Mouse (Mus musculus) cerebellum, postnatal 25 days (tissue): ENCODE data around the gene Porcn.

Experiments used
- DNase-seq, 2 experiments: peaks; one replicate each; pipeline ENCODE4 v3.0.0; 2021; ENCODE audit warnings: mixed read lengths in 2 of 2

Gene Porcn

DNA sequence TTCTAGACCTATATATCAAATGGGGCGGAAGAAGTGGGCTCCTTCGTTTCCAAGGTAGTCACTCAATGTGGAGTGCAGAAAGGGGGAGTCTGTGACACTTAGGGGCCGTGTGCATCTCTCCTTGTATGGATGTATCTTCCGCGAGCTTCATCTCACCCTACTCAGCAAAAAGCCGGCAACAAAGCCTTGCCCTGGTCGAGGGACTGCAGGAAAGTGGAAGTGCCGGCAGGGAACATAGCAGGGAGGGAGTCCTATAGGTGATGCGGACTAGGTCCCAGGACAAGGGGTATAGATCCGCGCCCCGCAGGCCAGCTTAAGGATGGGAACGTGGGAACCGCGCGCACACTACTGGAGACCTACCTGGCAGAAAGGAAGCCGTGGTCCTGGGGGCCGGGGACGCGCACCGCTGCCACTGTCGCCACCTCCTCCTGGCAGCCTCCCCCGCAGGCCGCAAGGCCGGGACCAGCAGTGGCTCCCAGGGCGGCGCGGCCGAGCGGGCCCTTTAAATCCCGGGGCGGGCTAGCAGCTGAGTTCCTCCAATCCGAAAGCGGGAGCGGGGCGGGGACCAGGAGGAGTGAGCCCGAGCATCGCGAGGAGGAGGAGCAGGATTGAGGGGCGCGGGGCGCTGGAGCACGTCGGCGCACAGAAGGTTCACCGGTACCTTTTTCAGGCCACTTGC is at the start of gene Porcn:
Gene Porcn (minus strand): TSS at position 511 of the 679 bp plus-strand sequence.
- DNase-seq: peak; percentile 91 to 94

DNA sequence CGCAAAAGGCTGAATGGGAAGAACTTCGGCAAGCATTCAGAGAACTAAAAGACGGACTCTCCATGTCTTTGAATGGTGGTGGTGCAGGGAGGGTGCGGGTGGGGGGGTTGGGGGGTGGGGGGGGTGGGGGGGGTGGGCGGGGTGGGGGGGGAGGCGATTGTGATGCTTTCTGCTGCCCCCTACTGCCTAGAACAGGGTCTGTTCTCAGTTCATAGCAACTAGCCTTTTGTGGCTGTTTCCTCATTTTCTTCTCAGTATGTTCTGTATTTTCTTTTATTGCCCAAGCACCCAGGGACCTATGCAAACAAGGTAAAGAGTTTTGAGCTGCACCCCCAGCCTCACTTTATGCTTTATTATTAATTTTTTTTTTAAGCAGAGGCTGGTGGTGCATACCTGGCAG is 49.5 kb upstream of the Porcn start:
- DNase-seq: no peak

DNA sequence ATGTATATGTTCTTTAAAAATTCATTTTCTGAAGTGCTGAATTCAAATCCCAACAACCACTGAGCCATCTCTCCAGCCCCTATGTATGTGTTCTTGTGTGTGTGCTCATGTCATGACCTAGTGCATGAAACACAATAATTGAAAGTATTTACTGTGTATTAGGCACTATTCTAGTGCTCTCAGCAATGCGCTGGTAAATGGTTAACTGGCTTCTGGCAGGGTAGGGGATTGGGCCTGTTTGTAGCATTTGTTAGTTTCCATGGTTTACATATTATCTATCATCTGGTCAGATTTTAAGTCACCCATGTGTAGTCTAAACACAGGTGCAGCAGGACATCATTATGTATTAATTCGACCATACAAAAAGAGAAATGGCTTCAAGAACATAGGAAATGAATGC is 47.4 kb upstream of the Porcn start:
- DNase-seq: no peak

DNA sequence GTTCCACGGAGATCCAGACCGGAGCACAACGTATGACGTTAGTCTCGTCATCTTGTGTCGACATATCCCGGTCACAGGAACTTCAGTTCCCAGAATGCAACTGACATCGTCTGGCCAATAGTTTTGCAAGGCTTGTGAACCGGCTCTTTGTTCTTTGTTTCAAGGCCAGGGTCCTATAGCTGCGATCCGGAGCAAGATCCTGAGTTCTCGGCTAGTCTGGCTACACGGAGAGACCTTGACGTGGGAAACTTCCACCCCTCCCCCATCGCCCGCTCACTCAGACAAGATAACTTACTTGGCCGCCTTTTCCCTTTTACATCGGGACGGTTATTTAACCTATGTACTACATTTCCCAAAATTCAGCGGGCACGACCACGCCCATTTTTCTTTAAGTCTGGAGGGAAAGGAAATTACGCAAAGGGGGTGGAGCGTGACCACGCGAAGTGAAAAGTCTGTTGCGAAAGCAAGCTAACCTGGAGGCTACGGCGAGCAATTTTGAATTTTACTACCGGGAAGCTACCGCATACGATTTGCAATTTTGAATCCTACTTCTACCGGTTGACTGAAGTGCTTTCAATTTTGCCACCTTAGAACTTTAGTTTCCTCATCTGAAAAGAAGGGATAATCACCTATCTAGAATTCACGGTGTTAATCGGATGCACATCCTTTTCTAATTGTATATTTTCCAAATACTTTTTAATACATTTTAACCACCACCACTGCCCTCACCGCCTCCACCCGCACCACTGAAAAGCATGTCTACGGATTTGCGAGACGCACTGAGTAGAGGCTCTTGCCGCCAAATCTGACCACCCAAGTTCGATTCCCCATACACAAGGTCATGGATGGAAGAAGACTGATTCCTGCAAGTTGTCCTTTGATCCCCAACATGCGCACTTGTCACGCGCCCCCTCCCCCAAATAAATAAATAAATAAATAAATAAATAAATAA is 46.3 kb upstream of the Porcn start, which contains the start of gene Ftsj1:
Gene Ftsj1 (minus strand): TSS at position 73 of the 952 bp plus-strand sequence.
- peak; percentile 82 to 85 for DNase-seq

DNA sequence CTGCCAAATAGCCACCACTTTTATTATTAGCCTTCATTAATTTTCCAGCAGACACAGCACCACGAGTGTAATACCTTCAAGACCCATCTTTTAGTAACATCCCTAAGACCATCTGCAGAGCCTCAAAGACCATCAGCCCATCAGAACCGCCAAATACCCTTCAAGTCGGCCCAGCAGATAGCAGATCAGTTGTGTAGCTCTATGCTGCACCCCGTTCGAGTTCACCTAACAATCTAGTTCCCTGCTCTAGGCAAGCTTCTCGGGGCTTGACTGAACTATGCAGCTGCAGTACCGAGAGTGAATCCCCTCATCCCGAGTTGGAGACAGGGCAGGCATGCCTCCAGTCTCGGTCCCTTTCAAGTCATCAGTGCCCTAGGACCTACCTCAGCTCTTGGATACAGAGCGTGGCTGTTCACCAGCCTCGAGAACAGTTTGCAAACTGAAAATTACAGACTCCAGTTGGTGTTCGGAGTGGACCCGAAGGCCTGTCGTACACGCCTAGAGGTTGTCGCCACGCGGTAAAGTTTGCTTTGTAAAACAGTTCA is 45.5 kb upstream of the Porcn start:
- DNase-seq: no peak

DNA sequence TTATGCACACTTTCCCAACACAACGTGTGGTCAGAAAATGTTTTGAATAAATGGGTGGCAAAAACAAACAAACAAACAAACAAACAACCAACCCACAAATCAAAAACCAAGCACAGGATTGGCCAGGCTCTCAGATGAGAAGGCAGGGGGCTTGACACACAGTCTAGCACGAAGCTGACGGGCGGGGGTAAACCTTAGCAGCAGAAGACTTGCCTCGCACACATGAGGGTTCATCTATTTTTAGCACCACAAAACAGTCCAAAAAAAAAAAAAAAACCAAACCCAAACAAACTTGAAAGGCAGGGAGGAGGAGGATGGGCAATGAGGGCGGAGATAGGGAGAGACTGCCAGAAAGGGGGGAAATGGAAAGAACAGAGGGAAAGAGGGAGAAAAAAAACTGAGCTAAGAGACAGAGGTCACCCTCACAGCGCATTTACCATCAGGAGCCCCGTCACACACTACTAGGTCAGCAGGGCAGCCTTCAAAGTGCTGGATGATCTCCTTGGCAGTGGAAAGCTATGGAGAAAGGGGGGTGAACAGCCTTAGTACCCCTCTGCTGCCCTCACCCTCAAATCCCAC is 42.3 kb upstream of the Porcn start:
- no peak for DNase-seq

DNA sequence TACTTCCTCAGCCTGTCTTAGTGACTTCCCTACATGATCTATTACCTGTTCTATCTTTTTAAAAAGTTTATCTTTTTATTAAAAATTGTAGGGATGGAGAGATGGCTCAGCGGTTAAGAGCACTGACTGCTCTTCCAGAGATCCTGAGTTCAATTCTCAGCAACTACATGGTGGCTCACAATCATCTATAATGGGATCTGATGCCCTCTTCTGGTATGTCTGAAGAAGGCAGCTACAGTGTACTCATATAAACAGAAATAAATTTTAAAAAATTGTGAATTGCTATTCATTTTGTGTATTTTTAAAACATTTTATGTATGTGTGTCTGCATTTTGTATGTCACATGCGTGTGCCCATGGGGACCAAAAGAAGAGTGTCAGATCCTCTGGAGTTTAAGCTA is 41.4 kb upstream of the Porcn start:
- DNase-seq: no peak

DNA sequence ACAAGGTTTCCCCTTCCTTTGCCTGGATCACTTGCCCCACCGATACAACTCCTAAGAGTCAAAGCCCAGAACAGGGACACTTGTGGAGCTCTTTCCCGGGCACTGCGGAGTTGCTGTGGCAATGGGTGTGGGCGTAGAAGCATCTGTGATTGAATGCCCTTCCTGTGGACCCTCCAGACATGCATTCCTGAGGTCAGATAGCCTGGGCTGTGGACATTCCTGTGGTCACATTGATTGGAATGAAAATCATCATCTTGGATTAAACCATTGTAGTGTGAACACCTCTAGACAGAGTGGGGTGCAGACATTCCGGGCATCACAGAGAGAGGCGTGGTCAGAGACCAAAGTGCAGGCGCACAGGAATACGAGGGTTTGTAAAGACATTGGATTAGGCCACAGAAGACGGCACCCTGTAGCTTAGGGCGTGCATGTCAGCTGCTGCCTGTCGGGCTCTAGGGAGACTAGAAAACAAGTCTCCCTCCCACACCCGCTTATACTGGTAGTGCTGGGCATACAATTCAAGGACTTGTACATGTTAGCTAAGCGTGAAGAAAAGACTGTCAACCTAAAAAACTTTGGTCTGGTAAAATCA is 32.6 kb upstream of the Porcn start:
- DNase-seq: no peak

DNA sequence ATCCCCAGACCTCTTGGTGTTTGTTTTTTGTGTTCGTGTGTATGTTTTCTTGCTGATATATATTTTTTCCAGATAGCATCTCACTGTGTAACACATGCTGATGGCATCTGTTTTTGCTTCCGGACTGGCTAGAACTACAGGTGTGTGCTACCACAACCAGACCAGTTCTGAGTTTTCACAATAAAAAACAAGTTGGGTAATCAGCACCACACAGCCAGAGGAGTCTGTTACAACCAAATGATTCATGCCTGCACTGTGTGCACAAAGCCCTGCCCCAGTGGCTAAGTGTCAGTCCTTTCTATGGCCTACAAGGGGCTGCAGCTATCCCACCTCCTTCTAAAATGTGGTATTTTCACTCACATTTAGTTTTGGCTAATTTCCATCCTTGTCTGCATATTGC is 30.4 kb upstream of the Porcn start:
- DNase-seq: no peak

DNA sequence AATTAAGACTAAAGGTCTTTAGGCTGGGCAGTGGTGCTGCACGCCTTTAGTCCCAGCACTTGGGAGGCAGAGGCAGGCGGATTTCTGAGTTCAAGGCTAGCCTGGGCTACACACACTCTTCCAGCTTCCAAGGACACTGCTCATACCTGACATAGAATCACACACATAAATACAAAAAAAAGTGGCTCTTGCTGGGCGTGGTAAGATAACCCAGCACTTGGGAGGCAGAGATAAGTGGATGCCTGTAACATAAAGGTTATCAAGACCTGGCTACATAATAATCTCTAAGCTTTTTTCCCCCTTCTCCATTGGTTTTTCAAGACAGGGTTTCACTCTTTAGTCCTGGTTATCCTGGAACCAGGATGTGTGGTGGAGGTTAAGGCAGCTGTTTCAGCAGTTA is 27.3 kb upstream of the Porcn start:
- no peak for DNase-seq

DNA sequence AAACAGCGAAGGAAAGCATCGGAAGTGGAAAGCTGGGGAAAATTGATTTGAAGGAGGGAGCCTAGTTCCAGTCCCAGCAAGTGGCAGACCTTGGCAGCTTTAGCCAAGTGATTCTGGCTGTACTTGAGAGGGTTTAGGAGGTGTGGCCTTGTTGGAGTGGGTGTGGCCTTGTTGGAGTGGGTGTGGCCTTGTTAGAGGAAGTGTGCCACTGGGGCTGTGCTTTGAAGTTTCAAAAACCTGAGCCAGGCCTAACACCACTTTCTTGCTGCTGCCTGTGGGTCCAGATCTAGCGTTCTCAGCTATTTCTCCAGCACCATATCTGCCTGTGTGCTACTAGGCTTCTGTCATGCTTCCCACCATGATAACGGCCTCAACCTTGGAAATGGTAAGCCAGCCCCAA is 23.9 kb upstream of the Porcn start:
- no peak for DNase-seq

DNA sequence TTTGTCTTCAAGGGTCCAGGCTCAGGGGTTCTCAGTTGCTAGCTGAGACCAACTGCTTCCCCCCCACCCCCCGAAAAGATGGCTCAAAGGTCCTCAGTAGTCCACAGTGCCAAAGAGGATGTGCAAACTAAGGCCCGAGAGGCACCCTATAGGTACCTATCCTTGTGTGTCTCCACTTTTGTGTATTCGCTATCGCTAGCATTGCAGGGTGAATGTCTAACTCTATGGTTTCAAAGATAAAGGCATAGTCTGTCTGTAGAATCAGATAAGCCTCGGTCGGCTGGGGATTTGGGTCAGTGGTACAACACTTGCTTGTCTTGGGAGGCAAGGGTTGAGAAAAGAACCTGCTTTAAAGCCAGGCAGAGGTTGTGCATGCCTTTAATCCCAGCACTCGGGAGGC is 17.1 kb upstream of the Porcn start:
- DNase-seq: no peak

DNA sequence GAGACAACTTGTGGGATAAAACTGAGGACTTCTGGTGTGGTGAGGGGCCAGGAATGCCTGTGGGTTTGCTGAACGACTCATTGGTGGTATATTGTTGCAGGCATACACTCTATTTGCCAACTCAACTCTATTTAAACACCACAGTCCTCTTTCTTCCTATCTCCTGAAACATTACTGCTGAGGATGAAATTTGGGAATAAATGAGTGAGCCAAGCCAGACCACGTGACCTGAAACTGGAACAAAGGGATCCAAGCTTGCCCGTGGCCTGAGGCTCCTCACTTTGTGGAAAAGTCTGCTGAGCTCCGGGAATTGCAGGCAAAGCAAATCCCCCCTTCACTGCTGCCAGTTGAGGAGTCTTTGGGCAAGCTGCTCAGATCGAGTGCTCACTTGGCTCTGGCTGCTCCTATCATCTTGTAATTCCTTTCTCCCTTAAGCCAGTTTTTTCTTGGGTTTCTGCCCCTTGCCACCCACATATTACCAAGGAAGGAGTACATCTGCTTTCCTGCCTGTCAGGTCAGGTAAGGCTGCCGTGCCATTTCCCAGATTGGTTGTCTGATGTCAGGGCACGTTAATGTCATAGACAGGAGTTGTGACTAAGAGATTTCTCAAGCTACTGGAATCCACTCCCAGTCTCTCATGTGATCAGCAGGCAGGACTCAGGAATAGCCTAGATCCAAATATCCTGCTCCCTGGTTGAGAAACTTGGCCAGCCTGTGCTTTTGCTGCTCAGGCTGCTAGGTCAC is 16.5 kb upstream of the Porcn start:
- peak; percentile 55 to 57 for DNase-seq

DNA sequence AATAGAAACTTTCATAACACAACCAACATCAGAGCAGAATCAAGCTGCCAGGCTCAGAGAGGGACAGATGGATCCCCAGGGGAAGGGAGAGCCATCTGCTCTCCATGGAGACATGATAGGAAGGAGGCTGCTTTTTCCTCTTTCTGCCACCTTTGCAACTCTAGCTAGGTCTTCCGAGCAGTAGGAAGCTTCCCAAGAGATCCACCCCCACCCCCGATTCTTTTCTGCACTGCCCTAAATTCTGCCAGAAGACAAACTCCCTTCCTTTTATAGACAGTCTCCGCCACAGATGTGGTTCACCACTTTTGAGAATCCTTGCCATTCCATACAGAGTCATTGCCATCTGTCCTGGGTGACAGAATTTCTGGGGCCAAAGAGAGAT is 16.0 kb upstream of the Porcn start:
- peak; percentile 69 to 70 for DNase-seq

DNA sequence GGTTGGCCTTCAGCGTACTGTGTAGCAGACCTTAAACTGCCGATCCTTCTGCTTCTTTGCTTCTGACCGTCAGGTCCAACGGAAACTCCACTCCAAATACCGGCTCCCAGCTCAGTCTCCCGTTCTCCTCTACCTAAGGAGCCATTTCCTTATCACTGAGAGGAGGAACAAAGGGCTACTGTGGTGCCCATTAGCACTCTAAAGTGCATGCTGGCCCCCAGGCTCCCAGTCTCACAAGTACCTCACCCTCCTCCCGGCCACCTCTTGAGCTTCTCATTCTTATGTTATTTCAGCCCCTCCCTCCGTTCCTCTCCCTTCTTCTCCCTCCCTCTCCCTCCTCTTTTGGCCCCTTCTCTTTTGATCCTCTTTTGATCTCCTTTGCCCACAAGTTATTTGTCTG is 13.3 kb upstream of the Porcn start:
- DNase-seq: no peak

DNA sequence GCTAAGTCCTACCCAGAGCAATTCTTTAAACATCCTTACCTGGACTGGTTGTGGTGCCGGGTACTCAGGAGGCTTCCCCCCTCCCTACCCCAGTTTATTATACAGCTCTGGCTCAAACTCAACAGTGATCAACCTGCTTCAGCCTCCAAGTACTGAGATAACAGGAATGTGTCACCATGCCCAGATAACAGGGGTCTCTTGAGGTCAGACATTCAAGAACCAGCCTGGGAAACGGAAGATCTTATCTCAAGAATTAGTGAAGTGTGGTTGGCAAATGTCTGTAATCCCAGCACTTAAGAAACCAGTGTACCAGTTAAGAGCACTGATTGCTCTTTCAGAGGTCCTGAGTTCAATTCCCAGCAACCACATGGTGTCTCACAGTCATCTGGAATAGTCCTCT is 11.8 kb upstream of the Porcn start:
- no peak for DNase-seq

DNA sequence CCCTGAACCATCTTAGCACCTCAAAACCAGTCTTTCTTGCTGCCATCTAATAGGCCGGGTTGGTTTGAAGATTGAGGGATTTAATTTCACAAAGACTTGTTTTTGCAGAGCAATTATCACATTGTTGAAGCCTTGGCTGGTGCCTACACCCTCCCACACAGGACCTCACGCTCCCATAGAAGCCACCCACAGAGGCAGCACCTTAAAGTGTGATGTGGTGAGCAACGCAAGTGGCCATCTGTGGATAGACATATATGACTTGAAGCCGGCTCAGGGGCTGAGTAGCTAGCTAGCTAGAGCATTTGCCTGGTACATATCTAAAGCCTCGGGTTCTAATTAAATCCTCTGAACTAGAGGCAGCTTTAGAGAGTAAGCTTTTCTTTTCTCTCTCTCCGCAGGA is 11.1 kb upstream of the Porcn start:
- DNase-seq: no peak

DNA sequence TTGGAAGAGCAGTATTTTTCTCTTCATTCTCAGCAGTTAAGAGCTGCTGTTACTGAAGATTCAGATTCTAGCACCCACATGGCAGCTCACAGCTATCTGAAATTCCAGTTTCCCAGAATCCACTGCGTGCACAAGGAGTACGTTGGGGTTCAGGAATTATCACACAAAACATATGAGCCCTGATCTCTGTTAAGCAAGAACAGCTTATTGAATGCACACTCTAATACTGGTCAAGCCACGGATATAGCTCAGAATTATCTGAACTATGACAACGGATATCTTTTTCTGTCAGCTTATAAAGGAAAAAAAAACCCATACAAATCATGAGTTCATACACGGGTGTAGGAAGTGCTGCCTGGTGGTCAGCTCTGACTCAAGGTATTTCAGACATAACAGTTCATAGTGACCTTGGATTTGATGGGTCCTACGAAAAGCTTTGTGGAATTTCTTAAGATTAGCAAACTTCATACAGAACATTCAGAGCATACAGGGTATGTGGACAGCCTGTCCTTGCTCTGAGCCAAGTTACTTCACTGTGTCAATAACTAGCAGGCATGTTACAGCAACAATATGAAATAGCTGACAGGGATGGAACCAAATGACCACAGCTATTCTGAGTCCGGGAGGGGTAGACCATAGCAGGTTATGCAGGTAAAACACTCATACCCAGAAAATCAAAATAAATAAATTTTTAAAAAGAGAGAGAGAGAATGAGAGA is 5.3 kb upstream of the Porcn start:
- no peak for DNase-seq

DNA sequence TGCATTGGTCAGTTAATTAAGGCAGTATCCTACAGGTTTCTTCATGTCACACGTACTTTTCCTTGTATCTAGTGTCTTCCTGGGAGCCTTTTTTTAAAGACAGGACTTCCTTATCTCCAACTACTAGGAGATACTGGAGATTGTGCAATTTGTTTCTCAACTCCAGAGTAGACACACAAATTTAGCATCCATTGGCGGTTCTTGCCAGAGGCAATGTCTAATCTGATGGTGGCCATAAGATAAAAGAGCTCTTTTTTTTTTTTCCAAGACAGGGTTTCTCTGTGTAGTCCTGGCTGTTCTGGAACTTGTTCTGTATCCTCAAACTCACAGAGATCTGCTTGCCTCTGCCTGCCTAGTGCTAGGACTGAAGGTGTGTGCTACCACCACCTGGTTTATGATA is 3.4 kb upstream of the Porcn start:
- DNase-seq: no peak

DNA sequence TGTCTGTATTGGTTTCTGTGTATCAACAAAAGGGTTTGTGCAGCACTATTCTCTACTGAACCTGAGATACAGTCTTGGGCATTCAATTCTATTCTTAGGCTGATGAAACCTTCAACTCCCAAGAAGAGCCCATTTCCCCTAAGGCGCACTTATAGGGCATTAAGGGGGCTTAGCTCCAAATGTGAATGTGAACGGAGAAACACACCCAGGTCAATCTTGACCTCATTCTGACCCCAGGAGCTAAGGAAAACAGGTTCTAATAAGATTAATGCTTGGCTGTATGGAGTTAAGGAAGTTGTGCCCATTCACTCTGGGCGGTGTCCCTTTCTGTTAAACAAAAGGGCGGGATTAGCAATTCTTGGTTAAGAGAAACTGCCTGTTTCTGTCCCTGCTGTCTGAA is 899 bp upstream of the Porcn start:
- no peak for DNase-seq

DNA sequence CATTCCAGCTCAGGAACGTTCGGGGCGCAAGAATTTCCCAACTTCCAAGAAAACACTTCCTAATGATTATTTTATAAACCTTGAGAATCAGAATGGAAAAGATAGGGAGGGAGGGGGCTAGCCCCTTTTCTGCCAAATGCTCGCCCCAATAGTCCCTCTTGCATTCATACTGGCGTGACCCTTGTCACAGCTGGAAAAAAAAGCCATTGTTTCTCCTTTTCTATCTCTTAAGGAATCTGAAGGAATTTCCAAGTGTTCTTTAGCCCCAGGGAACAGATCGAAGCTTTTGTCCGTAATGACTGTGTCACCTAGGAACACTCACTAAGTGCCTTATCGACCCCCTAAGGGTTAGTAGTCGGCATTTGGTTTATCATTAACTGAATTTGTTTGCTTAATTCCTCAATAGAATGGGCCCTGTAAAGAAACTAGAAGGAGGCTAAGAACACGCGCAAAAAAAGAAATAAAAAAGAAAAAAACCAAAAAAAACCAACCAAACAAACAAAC is 421 bp upstream of the Porcn start:
- DNase-seq: no peak

DNA sequence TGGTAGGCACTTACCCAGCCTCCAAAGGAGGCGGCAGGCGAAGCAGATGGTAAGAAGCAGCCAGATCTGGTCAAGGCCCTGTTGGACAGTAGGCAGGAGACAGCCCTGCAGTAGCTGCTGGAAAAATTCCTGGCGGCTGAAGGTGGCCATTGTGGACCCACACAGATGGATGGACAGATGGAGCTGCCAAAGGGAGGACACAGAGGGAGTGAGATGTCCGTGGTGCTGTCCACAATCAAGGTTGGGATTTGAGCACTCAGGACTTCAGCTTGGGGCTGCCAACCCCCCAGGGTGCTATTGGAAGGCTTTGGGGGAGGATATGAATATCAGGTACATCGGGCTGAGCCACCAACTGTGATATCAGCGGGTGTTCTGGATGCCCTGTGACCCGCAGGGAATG is 774 bp downstream of the Porcn start:
- peak; percentile 88 to 90 for DNase-seq
